Mouse (Mus musculus): ENCODE data around the gene Zfp26. TPM values are rescaled to one million over a fixed set of nuclear protein-coding genes. Genes with fewer than 3 reads are reported as not detected.

The Zfp26 gene
- polyA plus RNA-seq (2014; fragmentation: Nextera tagmentation; extraction: Ambion mirVana) = 28.8 and 31.9 TPM in 2 replicates

GRCm38 (mm10) chr9:20459377-20460317 lies at the start of gene Zfp26:
Gene Zfp26, minus strand, starts transcription at chr9:20460162.
- Histone ChIP-seq H3K27ac (replicated peaks; ENCODE audit: low read depth, low read length) (peak within 1 kb of the TSS; percentile 80), H3K4me3 (ENCODE audit: low read depth, low read length) (peak within 1 kb of the TSS; percentile 76), H3K4me2 (ENCODE audit: low read depth, severe bottlenecking) (peak within 1 kb of the TSS; percentile 68), H3K27me3 (ENCODE audit: control insufficient read depth, insufficient read depth, low read length) (no peaks in the 10 kb centered on the region), H3K9me3 (ENCODE audit: control insufficient read depth, low read length) (no peaks in the 10 kb centered on the region), H3K9ac (ENCODE audit: low read length) (peak within 1 kb of the TSS; percentile 90), H3K4me1 (ENCODE audit: control insufficient read depth, insufficient read depth, low read length) (no peaks in the 10 kb centered on the region), H3K36me3 (ENCODE audit: control insufficient read depth, insufficient read depth, low read length) (peaks cover 2% of the 10 kb centered on the region; the same call in 1 of the 2 replicates)
- DNase-seq (ENCODE audit: low spot score) (peak; percentile 85), ATAC-seq (ENCODE audit: insufficient number of reproducible peaks, low FRiP score, low TSS enrichment, low read depth) (peak; percentile 90)
- under 1% methylated on average over 48 of the region's 48 CpGs for WGBS

DNA sequence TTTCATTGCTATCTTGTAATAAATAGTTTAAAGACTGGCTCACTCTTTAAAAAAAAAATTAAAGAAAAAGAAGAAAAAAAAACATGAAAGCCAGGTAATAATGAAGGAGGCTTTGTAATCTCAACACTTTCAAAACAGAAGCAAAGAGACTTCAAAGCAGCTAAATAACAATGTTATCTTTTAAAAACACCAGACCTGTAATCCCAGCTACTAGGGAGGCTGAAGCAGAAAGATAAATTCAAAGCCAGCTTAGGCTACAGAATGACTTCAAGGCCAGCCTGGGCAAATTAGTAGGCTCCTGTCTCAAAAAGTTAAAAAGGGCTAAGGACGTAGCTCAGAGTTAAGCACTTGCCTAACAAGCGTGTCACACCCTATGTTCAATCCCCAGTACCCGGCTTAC lies 49.7 kb upstream of the Zfp26 start:
- no peaks in the 10 kb centered on the region for H3K9me3 ChIP-seq (ENCODE audit: control insufficient read depth, low read length)
- ATAC-seq (ENCODE audit: insufficient number of reproducible peaks, low FRiP score, low TSS enrichment, low read depth) (no peak), DNase-seq (ENCODE audit: low spot score) (no peak)
- H3K4me2 ChIP-seq (ENCODE audit: low read depth, severe bottlenecking) = no peak overlapping the region
- H3K36me3 ChIP-seq (ENCODE audit: control insufficient read depth, insufficient read depth, low read length) = peaks cover 18% of the 10 kb centered on the region
- H3K27me3 ChIP-seq (ENCODE audit: control insufficient read depth, insufficient read depth, low read length) = no peaks in the 10 kb centered on the region
- H3K4me3 ChIP-seq (ENCODE audit: low read depth, low read length) = no peak overlapping the region
- 81% methylated on average over 3 of the region's 3 CpGs for WGBS
- no peak overlapping the region for H3K27ac ChIP-seq (replicated peaks; ENCODE audit: low read depth, low read length)
- no peaks in the 10 kb centered on the region for H3K4me1 ChIP-seq (ENCODE audit: control insufficient read depth, insufficient read depth, low read length)
- no peak overlapping the region for H3K9ac ChIP-seq (ENCODE audit: low read length)

- no peak overlapping the region for H3K4me3 ChIP-seq (ENCODE audit: low read depth, low read length)
- no peak for DNase-seq (ENCODE audit: low spot score)
- H3K9ac ChIP-seq (ENCODE audit: low read length) = no peak overlapping the region
- no peaks in the 10 kb centered on the region for H3K4me1 ChIP-seq (ENCODE audit: control insufficient read depth, insufficient read depth, low read length)
- no peak overlapping the region for H3K4me2 ChIP-seq (ENCODE audit: low read depth, severe bottlenecking)
- H3K36me3 ChIP-seq (ENCODE audit: control insufficient read depth, insufficient read depth, low read length) = peaks cover 27% of the 10 kb centered on the region
- 90% methylated on average over 5 of the region's 5 CpGs for WGBS
- H3K27me3 ChIP-seq (ENCODE audit: control insufficient read depth, insufficient read depth, low read length) = no peaks in the 10 kb centered on the region
- H3K9me3 ChIP-seq (ENCODE audit: control insufficient read depth, low read length) = no peaks in the 10 kb centered on the region
- no peak for ATAC-seq (ENCODE audit: insufficient number of reproducible peaks, low FRiP score, low TSS enrichment, low read depth)
- H3K27ac ChIP-seq (replicated peaks; ENCODE audit: low read depth, low read length) = no peak overlapping the region
These were observed 44.8 kb upstream of the Zfp26 start for GRCm38 (mm10) chr9:20504801-20505200.

DNA sequence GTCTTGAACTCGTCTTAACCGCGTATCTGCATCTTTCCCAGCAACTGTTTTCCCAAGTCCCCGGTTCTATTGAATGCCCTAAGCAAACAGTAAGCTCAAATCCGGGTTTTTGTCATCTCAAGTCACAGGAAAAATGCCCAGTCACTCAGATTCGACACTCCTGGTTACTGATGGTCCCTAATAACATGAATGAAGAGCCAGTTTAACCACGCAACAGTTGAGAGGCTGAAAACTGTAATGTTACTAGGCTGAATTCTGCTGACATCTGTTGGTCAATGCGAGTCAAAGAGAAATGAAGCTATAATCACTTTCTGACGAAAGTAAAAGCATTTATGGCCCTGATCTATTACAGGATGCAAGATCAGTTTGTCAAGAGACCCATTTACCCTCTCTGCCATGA lies 33.3 kb upstream of the Zfp26 start:
- 9% methylated on average over 9 of the region's 9 CpGs for WGBS
- H3K4me1 ChIP-seq (ENCODE audit: control insufficient read depth, insufficient read depth, low read length) = peaks cover 6% of the 10 kb centered on the region; the same call in 1 of the 2 replicates
- no peaks in the 10 kb centered on the region for H3K27me3 ChIP-seq (ENCODE audit: control insufficient read depth, insufficient read depth, low read length)
- H3K9me3 ChIP-seq (ENCODE audit: control insufficient read depth, low read length) = no peaks in the 10 kb centered on the region
- H3K4me3 ChIP-seq (ENCODE audit: low read depth, low read length) = peak overlapping the region; percentile 91
- peak overlapping the region; percentile 88; the same call in 1 of the 2 replicates for H3K27ac ChIP-seq (replicated peaks; ENCODE audit: low read depth, low read length)
- peak overlapping the region; percentile 53 for H3K4me2 ChIP-seq (ENCODE audit: low read depth, severe bottlenecking)
- DNase-seq (ENCODE audit: low spot score) (no peak), ATAC-seq (ENCODE audit: insufficient number of reproducible peaks, low FRiP score, low TSS enrichment, low read depth) (no peak)
- no peak overlapping the region for H3K9ac ChIP-seq (ENCODE audit: low read length)
- H3K36me3 ChIP-seq (ENCODE audit: control insufficient read depth, insufficient read depth, low read length) = no peaks in the 10 kb centered on the region; the same call in 1 of the 2 replicates

DNA sequence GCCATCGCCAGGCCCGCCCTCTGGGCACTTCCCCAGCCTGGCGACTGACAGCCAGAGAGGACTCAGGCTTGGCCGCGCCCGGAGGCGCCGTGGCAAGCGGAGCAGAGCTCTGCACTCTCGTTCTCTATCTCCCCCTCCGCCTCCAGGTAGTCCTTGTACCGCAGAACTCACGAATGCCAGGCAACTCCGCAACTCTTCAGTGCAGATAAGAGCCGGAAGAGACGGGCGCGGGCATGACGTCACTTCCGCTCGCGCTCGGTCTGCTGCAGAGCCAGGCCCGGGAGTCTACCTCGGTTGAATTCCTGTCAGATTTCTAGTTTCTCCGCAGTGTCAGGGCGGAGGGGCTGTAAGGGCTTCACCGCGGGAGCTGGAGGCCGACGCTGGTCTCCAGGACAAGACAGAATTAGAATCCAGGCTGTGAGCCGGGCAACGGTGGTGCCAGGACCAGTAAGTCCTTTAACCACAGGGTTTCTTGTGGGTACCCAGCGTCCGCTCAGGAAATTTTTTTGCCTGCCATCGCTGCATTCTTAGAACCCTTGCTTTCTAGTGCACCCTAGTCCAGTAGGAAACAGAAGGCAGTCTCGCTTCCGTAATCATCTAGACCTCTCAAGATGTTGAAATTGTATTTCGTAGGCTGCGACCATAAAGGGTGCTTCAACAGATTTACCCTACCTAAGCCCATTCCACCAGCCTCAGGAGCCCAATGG lies 32.7 kb upstream of the Zfp26 start, which contains the start of gene Zfp426:
TSS of gene Zfp426 (minus strand) at position 220 of the 707 bp plus-strand sequence.
- peak within 1 kb of the TSS; percentile 91 for H3K9ac ChIP-seq (ENCODE audit: low read length)
- DNase-seq (ENCODE audit: low spot score) (peak; percentile 93), ATAC-seq (ENCODE audit: insufficient number of reproducible peaks, low FRiP score, low TSS enrichment, low read depth) (peak; percentile 94)
- H3K4me3 ChIP-seq (ENCODE audit: low read depth, low read length) = peak within 1 kb of the TSS; percentile 91
- peaks cover 6% of the 10 kb centered on the region; the same call in 1 of the 2 replicates for H3K4me1 ChIP-seq (ENCODE audit: control insufficient read depth, insufficient read depth, low read length)
- H3K27me3 ChIP-seq (ENCODE audit: control insufficient read depth, insufficient read depth, low read length) = no peaks in the 10 kb centered on the region
- peak within 1 kb of the TSS; percentile 88 for H3K27ac ChIP-seq (replicated peaks; ENCODE audit: low read depth, low read length)
- no peaks in the 10 kb centered on the region for H3K36me3 ChIP-seq (ENCODE audit: control insufficient read depth, insufficient read depth, low read length)
- 1% methylated on average over 40 of the region's 40 CpGs for WGBS
- H3K9me3 ChIP-seq (ENCODE audit: control insufficient read depth, low read length) = no peaks in the 10 kb centered on the region
- H3K4me2 ChIP-seq (ENCODE audit: low read depth, severe bottlenecking) = peak within 1 kb of the TSS; percentile 53

- Histone ChIP-seq H3K27ac (replicated peaks; ENCODE audit: low read depth, low read length) (peak overlapping the region; percentile 88), H3K9me3 (ENCODE audit: control insufficient read depth, low read length) (no peaks in the 10 kb centered on the region), H3K4me1 (ENCODE audit: control insufficient read depth, insufficient read depth, low read length) (peaks cover 6% of the 10 kb centered on the region; the same call in 1 of the 2 replicates), H3K27me3 (ENCODE audit: control insufficient read depth, insufficient read depth, low read length) (no peaks in the 10 kb centered on the region), H3K4me2 (ENCODE audit: low read depth, severe bottlenecking) (peak overlapping the region; percentile 53), H3K9ac (ENCODE audit: low read length) (peak overlapping the region; percentile 91), H3K36me3 (ENCODE audit: control insufficient read depth, insufficient read depth, low read length) (no peaks in the 10 kb centered on the region), H3K4me3 (ENCODE audit: low read depth, low read length) (peak overlapping the region; percentile 91)
- ATAC-seq (ENCODE audit: insufficient number of reproducible peaks, low FRiP score, low TSS enrichment, low read depth) = no peak
- DNase-seq (ENCODE audit: low spot score) = no peak
- 14% methylated on average over 20 of the region's 20 CpGs for WGBS
These were observed 32.0 kb upstream of the Zfp26 start for GRCm38 (mm10) chr9:20491858-20492526.

DNA sequence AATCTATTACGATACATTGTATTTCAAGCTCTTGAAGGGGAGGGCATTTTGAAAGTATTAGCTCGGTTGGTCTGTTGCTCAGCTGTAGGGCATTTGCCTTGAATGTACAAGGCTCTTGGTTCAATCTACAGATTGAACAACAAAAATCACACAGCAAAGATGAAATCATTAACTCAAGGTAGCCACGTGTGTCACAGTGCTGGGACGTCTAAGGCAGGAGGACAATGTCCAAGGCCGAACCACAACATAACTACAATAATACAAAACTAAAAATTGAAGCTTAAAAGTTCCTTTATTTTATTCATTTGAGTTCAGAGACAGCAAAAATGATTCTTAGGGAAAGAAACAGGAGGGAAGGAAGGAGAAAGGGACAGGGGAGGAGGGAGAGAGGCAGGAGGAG lies 29.6 kb upstream of the Zfp26 start:
- no peak for ATAC-seq (ENCODE audit: insufficient number of reproducible peaks, low FRiP score, low TSS enrichment, low read depth)
- Histone ChIP-seq H3K4me1 (ENCODE audit: control insufficient read depth, insufficient read depth, low read length) (peaks cover 6% of the 10 kb centered on the region; the same call in 1 of the 2 replicates), H3K9ac (ENCODE audit: low read length) (no peak overlapping the region), H3K36me3 (ENCODE audit: control insufficient read depth, insufficient read depth, low read length) (no peaks in the 10 kb centered on the region; the same call in 1 of the 2 replicates), H3K9me3 (ENCODE audit: control insufficient read depth, low read length) (no peaks in the 10 kb centered on the region), H3K4me3 (ENCODE audit: low read depth, low read length) (no peak overlapping the region), H3K27me3 (ENCODE audit: control insufficient read depth, insufficient read depth, low read length) (no peaks in the 10 kb centered on the region), H3K27ac (replicated peaks; ENCODE audit: low read depth, low read length) (no peak overlapping the region), H3K4me2 (ENCODE audit: low read depth, severe bottlenecking) (no peak overlapping the region)
- DNase-seq (ENCODE audit: low spot score) = no peak
- 89% methylated on average over 5 of the region's 5 CpGs for WGBS

GRCm38 (mm10) chr9:20479396-20479795 lies 19.4 kb upstream of the Zfp26 start:
- Histone ChIP-seq H3K9me3 (ENCODE audit: control insufficient read depth, low read length) (no peaks in the 10 kb centered on the region), H3K36me3 (ENCODE audit: control insufficient read depth, insufficient read depth, low read length) (0 out of 2 replicates have a peak, but pooled peaks cover 3% of the 10 kb centered on the region), H3K27ac (replicated peaks; ENCODE audit: low read depth, low read length) (no peak overlapping the region), H3K4me1 (ENCODE audit: control insufficient read depth, insufficient read depth, low read length) (no peaks in the 10 kb centered on the region), H3K9ac (ENCODE audit: low read length) (no peak overlapping the region), H3K4me3 (ENCODE audit: low read depth, low read length) (no peak overlapping the region), H3K27me3 (ENCODE audit: control insufficient read depth, insufficient read depth, low read length) (no peaks in the 10 kb centered on the region), H3K4me2 (ENCODE audit: low read depth, severe bottlenecking) (no peak overlapping the region)
- no peak for DNase-seq (ENCODE audit: low spot score)
- ATAC-seq (ENCODE audit: insufficient number of reproducible peaks, low FRiP score, low TSS enrichment, low read depth) = no peak
- WGBS = 97% methylated on average over 5 of the region's 5 CpGs

Measured in limb, embryonic 11.5 days (tissue).